Mouse (Mus musculus): Measurements from ENCODE around the gene Snx22.
A peak's percentile ranks its signal among the peaks of the same experiment; 100 is the strongest.

Gene Snx22

GRCm38 (mm10) chr9:66068971-66069391 lies 538 bp downstream of the Snx22 start:
- DNase-seq (ENCODE audit: low spot score in 2 of 2): peak in 1 of 2 experiments; percentile 41

GRCm38 (mm10) chr9:66068056-66068455 lies 1.5 kb downstream of the Snx22 start:
- no peak for DNase-seq (ENCODE audit: low spot score in 2 of 2)

- peak in 1 of 2 experiments; percentile 50 for DNase-seq (ENCODE audit: low spot score in 2 of 2)
These were observed 2.0 kb downstream of the Snx22 start for GRCm38 (mm10) chr9:66067542-66067941.

GRCm38 (mm10) chr9:66066791-66067190 lies 2.7 kb downstream of the Snx22 start:
- DNase-seq (ENCODE audit: low spot score in 2 of 2): no peak

GRCm38 (mm10) chr9:66064316-66064715 lies 5.2 kb downstream of the Snx22 start:
- DNase-seq (ENCODE audit: low spot score in 2 of 2): no peak

- no peak for DNase-seq (ENCODE audit: low spot score in 2 of 2)
These were observed 6.1 kb downstream of the Snx22 start for GRCm38 (mm10) chr9:66063446-66063845.

- DNase-seq (ENCODE audit: low spot score in 2 of 2): no peak
These were observed 7.9 kb downstream of the Snx22 start for GRCm38 (mm10) chr9:66061656-66062055.

GRCm38 (mm10) chr9:66060986-66061385 lies 8.5 kb downstream of the Snx22 start:
- DNase-seq (ENCODE audit: low spot score in 2 of 2): no peak

GRCm38 (mm10) chr9:66060308-66060647 lies 9.2 kb downstream of the Snx22 start:
- DNase-seq (ENCODE audit: low spot score in 2 of 2): no peak

GRCm38 (mm10) chr9:66059583-66060307 lies 9.8 kb downstream of the Snx22 start, which contains the start of gene Ppib:
Gene Ppib (plus strand): TSS chr9:66060222.
- peak; percentile 98 to 99 for DNase-seq (ENCODE audit: low spot score in 2 of 2)

GRCm38 (mm10) chr9:66053620-66054019 lies 15.9 kb downstream of the Snx22 start:
- DNase-seq (ENCODE audit: low spot score in 2 of 2): no peak

- no peak for DNase-seq (ENCODE audit: low spot score in 2 of 2)
These were observed 16.8 kb downstream of the Snx22 start for GRCm38 (mm10) chr9:66052731-66053130.

- no peak for DNase-seq (ENCODE audit: low spot score in 2 of 2)
These were observed 18.0 kb downstream of the Snx22 start for GRCm38 (mm10) chr9:66051493-66051892.

- no peak for DNase-seq (ENCODE audit: low spot score in 2 of 2)
These were observed 19.5 kb downstream of the Snx22 start for GRCm38 (mm10) chr9:66049931-66050601.

GRCm38 (mm10) chr9:66043241-66043640 lies 26.3 kb downstream of the Snx22 start:
- no peak for DNase-seq (ENCODE audit: low spot score in 2 of 2)

- no peak for DNase-seq (ENCODE audit: low spot score in 2 of 2)
These were observed 27.2 kb downstream of the Snx22 start for GRCm38 (mm10) chr9:66042331-66042730.

GRCm38 (mm10) chr9:66040801-66041200 lies 28.7 kb downstream of the Snx22 start:
- no peak for DNase-seq (ENCODE audit: low spot score in 2 of 2)

- no peak for DNase-seq (ENCODE audit: low spot score in 2 of 2)
These were observed 30.2 kb downstream of the Snx22 start for GRCm38 (mm10) chr9:66039290-66039689.

GRCm38 (mm10) chr9:66038581-66038980 lies 30.9 kb downstream of the Snx22 start:
- DNase-seq (ENCODE audit: low spot score in 2 of 2): no peak

GRCm38 (mm10) chr9:66038082-66038481 lies 31.4 kb downstream of the Snx22 start:
- no peak for DNase-seq (ENCODE audit: low spot score in 2 of 2)

GRCm38 (mm10) chr9:66020601-66021000 lies 48.9 kb downstream of the Snx22 start:
- no peak for DNase-seq (ENCODE audit: low spot score in 2 of 2)
